Mouse (Mus musculus) liver, adult 2 months (tissue): ENCODE results near the gene Pde6c. TPM values are rescaled to one million over a fixed set of nuclear protein-coding genes. Genes with fewer than 3 reads are reported as not detected.

Source experiments
- DNase-seq: peaks from one replicate; pipeline ENCODE4 v3.0.0-alpha.2; 2011; ENCODE audit warnings: low read depth, low spot score; ENCODE audit errors: extremely low read depth
- H3K27ac ChIP-seq: fragments of 200-500 bp; replicated peaks from 2 replicates; pipeline ENCODE4 v1.5.1; 2012; ENCODE audit warnings: low read depth, mild to moderate bottlenecking, control low read depth, inconsistent platforms, low read length; ENCODE audit not compliant: insufficient read depth
- H3K27me3 ChIP-seq: fragments of 200-500 bp; 2 replicates; pipeline ENCODE4 v1.6.1; 2012; ENCODE audit warnings: mild to moderate bottlenecking, moderate library complexity, low read length, inconsistent platforms; ENCODE audit not compliant: control insufficient read depth, insufficient read depth
- H3K36me3 ChIP-seq: fragments of 200-500 bp; 2 replicates; pipeline ENCODE4 v1.6.1; 2012; ENCODE audit warnings: low read length, inconsistent platforms; ENCODE audit not compliant: control insufficient read depth, insufficient read depth
- H3K4me1 ChIP-seq: fragments of 200-500 bp; 2 replicates; pipeline ENCODE4 v1.6.1; 2011; ENCODE audit warnings: low read length; ENCODE audit not compliant: control insufficient read depth, insufficient read depth
- H3K4me3 ChIP-seq: fragments of 200-500 bp; 2 replicates; pipeline ENCODE4 v1.5.1; 2011; ENCODE audit warnings: low read depth, mild to moderate bottlenecking, control low read depth, low read length, moderate library complexity; ENCODE audit not compliant: insufficient read depth
- H3K79me2 ChIP-seq: fragments of 200-500 bp; 2 replicates; pipeline ENCODE4 v1.6.1; 2012; ENCODE audit warnings: inconsistent platforms, mild to moderate bottlenecking, low read length, moderate library complexity; ENCODE audit not compliant: control insufficient read depth, insufficient read depth
- H3K9ac ChIP-seq: fragments of 200-500 bp; 2 replicates; pipeline ENCODE4 v1.6.1; 2012; ENCODE audit warnings: low read depth, mild to moderate bottlenecking, control low read depth, inconsistent platforms, low read length
- CTCF ChIP-seq: fragments of 200-500 bp; IDR thresholded peaks from 2 replicates; pipeline ENCODE4 v1.5.1; 2011; ENCODE audit warnings: low read depth, low read length, control low read depth
- POLR2A ChIP-seq: fragments of 200-500 bp; IDR thresholded peaks from 2 replicates; pipeline ENCODE4 v1.6.1; 2011; ENCODE audit warnings: low read length, control low read depth; ENCODE audit not compliant: insufficient read depth; ENCODE audit errors: extremely low read depth
- WGBS: fragments of 180-500 bp; shearing (Covaris S2); methylation state at CpG from one replicate; pipeline ENCODE4 v1.1.7; 2018; 5-methylcytosine and 5-hydroxymethylcytosine counted together
- polyA plus RNA-seq: library from polyadenylated mRNA; depleted of rRNA; stranded (reverse); fragments of >200 nt; gene quantifications from 2 replicates; pipeline ENCODE4 v1.2.3, GENCODE M21; 2012
- total RNA-seq: library from RNA; depleted of rRNA; stranded (reverse); fragments of >200 nt; gene quantifications from 2 replicates; pipeline ENCODE4 v1.2.3, GENCODE M21; 2014

Gene Pde6c
- total and polyA plus RNA-seq, 2 experiments = 0.09 to 2.1 TPM

- no peaks in the 10 kb centered on the region for H3K27me3 ChIP-seq
- peaks cover 3% of the 10 kb centered on the region; the same call in 1 of the 2 replicates for H3K4me1 ChIP-seq
- no peak overlapping the region for H3K4me3 ChIP-seq
- no peak for TF ChIP-seq CTCF
- TF ChIP-seq POLR2A = no peak
- H3K79me2 ChIP-seq = no peaks in the 10 kb centered on the region
- peak overlapping the region; percentile 31 for H3K9ac ChIP-seq
- peak; percentile 72 for DNase-seq
- no peaks in the 10 kb centered on the region for H3K36me3 ChIP-seq
- H3K27ac ChIP-seq = no peak overlapping the region
- 23% methylated on average over 21 of the region's 21 CpGs for WGBS
These were observed 29.2 kb downstream of the Pde6c start for GRCm38 (mm10) chr19:38161648-38162354.

DNA sequence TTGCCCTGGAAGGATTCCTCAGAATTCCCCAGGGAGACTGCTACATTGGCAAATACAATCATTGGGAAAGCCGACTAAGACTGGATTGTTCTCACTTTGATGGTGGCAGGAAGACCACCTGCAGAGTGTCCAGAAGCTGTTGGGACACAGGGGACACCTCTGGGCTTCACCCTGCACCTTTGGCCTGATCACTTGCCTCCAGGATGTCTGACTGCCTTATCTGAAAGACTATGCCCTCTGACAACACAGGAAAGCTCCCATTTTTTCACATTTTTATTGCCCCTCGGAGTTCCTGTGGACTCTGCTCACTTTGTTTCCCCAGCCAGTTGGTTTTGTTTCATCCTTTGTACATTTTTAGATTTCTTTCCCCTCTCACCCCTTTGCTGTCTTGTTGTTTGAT, 32.1 kb downstream of the Pde6c start:
- peaks cover 3% of the 10 kb centered on the region; the same call in 1 of the 2 replicates for H3K4me1 ChIP-seq
- no peaks in the 10 kb centered on the region for H3K27me3 ChIP-seq
- 28% methylated on average over 2 of the region's 2 CpGs for WGBS
- DNase-seq = peak; percentile 14
- no peak overlapping the region for H3K4me3 ChIP-seq
- no peaks in the 10 kb centered on the region for H3K36me3 ChIP-seq
- H3K27ac ChIP-seq = no peak overlapping the region
- no peaks in the 10 kb centered on the region for H3K79me2 ChIP-seq
- H3K9ac ChIP-seq = no peak overlapping the region
- TF ChIP-seq POLR2A = no peak
- no peak for TF ChIP-seq CTCF

- H3K27ac ChIP-seq = no peak overlapping the region
- DNase-seq = no peak
These were observed 47.1 kb downstream of the Pde6c start for GRCm38 (mm10) chr19:38179675-38180074.

DNA sequence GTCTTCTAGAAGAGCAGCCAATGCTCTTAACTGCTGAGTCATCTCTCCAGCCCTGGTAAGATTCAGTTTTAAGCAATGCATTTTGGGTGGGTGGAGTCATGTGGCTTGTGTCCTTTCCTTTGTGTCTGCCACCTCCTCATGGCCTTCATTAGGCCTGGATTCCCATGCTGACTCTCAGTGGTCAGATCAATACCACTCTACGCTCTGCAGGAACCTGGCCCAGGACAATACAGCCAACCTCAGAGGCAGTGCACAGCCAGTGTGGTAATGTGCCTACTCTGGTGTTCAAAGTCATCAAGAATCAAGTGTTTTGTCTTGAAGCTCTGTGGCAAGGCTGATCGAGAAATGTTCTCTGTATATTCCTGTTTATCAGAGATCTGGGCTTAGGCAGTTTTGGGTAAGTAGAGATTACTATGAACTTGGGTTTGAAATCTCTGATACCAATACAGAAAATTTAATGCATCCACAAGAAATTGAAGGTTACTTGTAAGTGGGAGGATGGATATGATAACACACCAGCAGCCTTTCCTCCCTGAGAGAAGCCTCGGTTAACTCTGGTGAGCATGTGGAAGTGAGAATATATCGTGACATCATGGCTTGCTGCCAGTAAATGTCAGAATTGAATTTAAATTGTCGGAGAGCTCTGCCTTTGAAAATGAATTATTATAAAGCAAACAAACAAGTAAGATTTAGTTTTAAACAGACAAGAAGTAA, 54.2 kb downstream of the Pde6c start:
- 36% methylated on average over 5 of the region's 5 CpGs for WGBS
- H3K27ac ChIP-seq = peak overlapping the region; percentile 64; the same call in 1 of the 2 replicates
- H3K9ac ChIP-seq = peak overlapping the region; percentile 63
- H3K27me3 ChIP-seq = no peaks in the 10 kb centered on the region
- no peak overlapping the region; the same call in 1 of the 2 replicates for H3K4me3 ChIP-seq
- H3K79me2 ChIP-seq = no peaks in the 10 kb centered on the region; the same call in 1 of the 2 replicates
- H3K4me1 ChIP-seq = peaks cover 9% of the 10 kb centered on the region; the same call in 1 of the 2 replicates
- H3K36me3 ChIP-seq = peaks cover 8% of the 10 kb centered on the region
- TF ChIP-seq POLR2A = no peak
- 0 out of 2 replicates have a peak, but pooled peaks have one; percentile 2 for TF ChIP-seq CTCF
- peak; percentile 76 for DNase-seq

More at GRCm38 (mm10) chr19:38179675-38180074, 47.1 kb downstream of the Pde6c start:
- Histone ChIP-seq H3K4me3 (no peak overlapping the region), H3K4me1 (no peaks in the 10 kb centered on the region), H3K9ac (no peak overlapping the region), H3K27me3 (no peaks in the 10 kb centered on the region), H3K79me2 (no peaks in the 10 kb centered on the region), H3K36me3 (peaks cover 8% of the 10 kb centered on the region)
- TF ChIP-seq POLR2A (no peak), CTCF (no peak)
- WGBS = 77% methylated on average over 9 of the region's 9 CpGs

DNA sequence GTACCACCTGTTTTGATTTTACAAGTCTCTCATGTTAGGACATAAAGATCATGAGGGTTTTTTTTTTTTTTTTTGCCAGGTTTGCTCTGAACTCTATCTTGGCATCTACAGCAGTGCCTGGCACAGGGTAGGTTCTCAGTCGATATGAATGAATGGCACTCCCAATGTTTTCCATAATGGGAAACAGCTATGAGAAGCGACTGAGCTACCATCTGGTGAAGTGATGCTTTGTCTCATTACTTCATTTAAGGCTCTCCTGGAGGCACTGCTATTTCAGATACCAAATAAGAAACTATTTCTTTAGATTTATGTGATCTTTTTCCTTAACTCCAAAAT, 54.7 kb downstream of the Pde6c start:
- no peaks in the 10 kb centered on the region; the same call in 1 of the 2 replicates for H3K79me2 ChIP-seq
- TF ChIP-seq POLR2A (no peak), CTCF (no peak)
- no peak overlapping the region for H3K4me3 ChIP-seq
- no peaks in the 10 kb centered on the region for H3K27me3 ChIP-seq
- peaks cover 8% of the 10 kb centered on the region for H3K36me3 ChIP-seq
- no peak overlapping the region for H3K27ac ChIP-seq
- 19% methylated on average over 2 of the region's 2 CpGs for WGBS
- H3K9ac ChIP-seq = no peak overlapping the region
- peak; percentile 71 for DNase-seq
- H3K4me1 ChIP-seq = peaks cover 14% of the 10 kb centered on the region
